Mouse (Mus musculus): ENCODE data around the gene Klkb1. TPM values are rescaled to one million over a fixed set of nuclear protein-coding genes. Genes with fewer than 3 reads are reported as not detected.

The Klkb1 gene
- total RNA-seq, 2 experiments from 2014 or later = 0.07 TPM; not detected in 1

DNA sequence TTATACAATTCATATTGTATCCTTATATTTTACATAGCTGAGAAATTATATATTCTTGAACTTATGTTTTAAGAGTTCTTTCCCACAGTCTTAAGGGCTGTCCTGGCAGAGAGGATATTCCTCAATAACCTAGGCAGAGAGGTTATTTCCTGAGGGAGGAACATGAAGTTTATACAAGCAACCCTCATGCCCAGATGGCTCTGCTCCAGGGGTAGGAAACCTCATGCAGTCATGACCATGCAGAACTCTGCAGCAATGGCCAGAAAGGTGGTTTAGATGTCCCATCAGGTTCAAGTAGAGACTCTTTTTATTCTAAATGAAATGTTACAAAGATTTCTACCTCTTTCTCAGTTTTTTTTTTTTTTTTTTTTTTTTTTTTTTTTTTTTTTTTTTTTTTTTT is 25.6 kb downstream of the Klkb1 start:
- no peak for DNase-seq (ENCODE audit: low spot score in 2 of 2)

- no peak for DNase-seq (ENCODE audit: low spot score in 2 of 2)
Observed at GRCm38 (mm10) chr8:45268485-45268884, 26.2 kb downstream of the Klkb1 start.

GRCm38 (mm10) chr8:45267611-45268391 is 26.9 kb downstream of the Klkb1 start:
- no peak for DNase-seq (ENCODE audit: low spot score in 2 of 2)

- DNase-seq (ENCODE audit: low spot score in 2 of 2) = no peak
Observed at GRCm38 (mm10) chr8:45266993-45267392, 27.7 kb downstream of the Klkb1 start.

GRCm38 (mm10) chr8:45264918-45265317 is 29.7 kb downstream of the Klkb1 start:
- DNase-seq (ENCODE audit: low spot score in 2 of 2) = no peak

GRCm38 (mm10) chr8:45262851-45263250 is 31.8 kb downstream of the Klkb1 start:
- no peak for DNase-seq (ENCODE audit: low spot score in 2 of 2)

DNA sequence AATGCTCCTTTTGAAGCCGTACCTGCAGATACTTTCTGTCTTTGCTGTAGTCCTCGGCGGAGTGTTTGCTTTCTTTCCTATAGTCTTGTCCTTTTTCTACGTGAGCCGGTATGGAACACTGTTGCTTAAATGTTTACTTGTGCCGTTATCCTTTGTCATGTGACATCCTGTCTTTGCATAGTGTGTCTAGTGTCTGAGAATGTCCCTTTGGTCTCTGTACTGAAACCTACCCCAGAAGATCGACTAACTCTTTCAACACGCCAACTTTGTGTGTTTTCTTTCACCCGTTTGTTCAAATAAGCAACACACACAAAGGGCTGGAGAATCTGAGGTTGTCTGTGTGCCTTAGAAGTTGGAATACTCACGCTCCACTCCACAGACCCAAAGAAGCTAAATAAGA is 32.7 kb downstream of the Klkb1 start, which contains the start of gene F11:
Gene F11 (minus strand): TSS at position 112 of the 400 bp plus-strand sequence.
- no peak for DNase-seq (ENCODE audit: low spot score in 2 of 2)

DNA sequence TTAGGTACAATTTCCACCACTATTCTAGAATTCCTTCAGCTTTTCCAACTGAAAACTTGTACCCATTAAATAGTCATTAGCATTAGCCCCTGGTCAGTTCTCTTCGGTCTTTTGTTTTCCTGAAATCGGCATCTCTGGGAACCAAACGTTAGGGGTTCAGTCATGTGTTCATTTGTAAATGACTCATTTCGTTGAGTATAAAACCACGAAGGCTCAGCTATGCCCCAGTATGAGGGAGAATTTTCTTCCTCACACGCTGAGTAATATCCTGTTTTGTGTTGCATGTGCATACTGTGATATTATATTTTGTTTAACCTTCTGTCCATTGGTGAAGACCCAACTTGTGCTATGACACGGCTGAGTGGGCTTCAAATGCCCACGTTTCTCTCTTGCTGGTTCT is 36.2 kb downstream of the Klkb1 start:
- DNase-seq (ENCODE audit: low spot score in 2 of 2) = no peak

- DNase-seq (ENCODE audit: low spot score in 2 of 2) = no peak
Observed at GRCm38 (mm10) chr8:45255040-45255439, 39.6 kb downstream of the Klkb1 start.

- DNase-seq (ENCODE audit: low spot score in 2 of 2) = no peak
Observed at GRCm38 (mm10) chr8:45254194-45254842, 40.3 kb downstream of the Klkb1 start.

DNA sequence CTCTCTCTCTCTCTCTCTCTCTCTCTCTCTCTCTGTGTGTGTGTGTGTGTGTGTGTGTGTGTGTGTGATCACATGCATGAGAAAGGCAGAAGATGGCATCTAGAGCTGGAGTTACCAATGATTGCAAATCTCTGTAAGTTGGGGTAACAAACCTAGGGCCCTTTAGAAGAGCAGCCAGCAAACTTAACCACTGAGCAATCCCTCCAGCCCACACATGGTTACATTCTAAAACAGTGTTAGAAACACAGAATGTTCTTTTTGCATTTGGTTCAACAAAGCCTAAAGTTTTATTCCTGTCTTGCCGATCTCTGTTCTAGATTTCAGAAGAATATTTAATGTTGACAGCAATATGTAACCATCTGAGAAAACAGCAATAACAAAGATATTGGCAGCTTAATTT is 41.1 kb downstream of the Klkb1 start:
- DNase-seq (ENCODE audit: low spot score in 2 of 2) = no peak

DNA sequence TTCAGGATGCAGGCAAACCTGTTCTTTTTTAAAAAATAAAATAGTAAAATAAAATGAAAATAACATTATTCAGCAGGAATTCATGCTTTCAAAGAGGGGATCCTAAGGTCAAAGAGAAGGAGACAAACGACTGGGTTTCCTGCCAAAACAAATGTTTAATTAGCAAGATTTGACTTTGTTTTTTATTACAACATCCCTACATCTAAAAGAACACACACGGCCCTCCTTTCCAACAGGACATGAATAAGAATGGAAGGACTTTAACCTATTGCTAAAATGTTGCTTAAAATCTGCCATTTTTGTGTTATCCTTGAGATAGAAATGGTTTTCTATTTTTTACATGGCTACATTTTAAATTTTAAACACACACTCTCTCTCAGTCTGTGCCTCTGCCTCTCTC is 41.5 kb downstream of the Klkb1 start:
- DNase-seq (ENCODE audit: low spot score in 2 of 2) = no peak

- no peak for DNase-seq (ENCODE audit: low spot score in 2 of 2)
Observed at GRCm38 (mm10) chr8:45246307-45246706, 48.4 kb downstream of the Klkb1 start.

DNA sequence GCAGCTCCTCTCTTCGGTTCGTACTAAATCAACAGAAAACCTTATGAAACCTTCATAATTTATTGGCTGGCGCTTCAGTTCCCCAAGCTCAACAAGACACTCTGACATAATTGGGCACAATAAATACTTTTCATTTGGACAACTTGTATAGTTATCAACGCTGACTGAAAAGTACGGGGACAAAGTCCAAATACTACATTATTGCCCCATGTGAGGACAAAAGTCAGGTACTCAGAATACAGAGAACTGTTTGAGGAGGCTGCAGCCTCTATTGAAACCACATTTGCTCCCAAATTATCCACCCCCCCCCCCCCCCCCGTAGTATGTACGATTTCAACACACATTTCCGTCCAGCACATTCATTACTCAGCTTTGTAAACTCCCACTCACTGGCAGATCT is 55.3 kb downstream of the Klkb1 start:
- DNase-seq (ENCODE audit: low spot score in 2 of 2) = no peak

- peak; percentile 12 to 41 for DNase-seq (ENCODE audit: low spot score in 2 of 2)
Observed at GRCm38 (mm10) chr8:45238282-45238681, 56.4 kb downstream of the Klkb1 start.

DNA sequence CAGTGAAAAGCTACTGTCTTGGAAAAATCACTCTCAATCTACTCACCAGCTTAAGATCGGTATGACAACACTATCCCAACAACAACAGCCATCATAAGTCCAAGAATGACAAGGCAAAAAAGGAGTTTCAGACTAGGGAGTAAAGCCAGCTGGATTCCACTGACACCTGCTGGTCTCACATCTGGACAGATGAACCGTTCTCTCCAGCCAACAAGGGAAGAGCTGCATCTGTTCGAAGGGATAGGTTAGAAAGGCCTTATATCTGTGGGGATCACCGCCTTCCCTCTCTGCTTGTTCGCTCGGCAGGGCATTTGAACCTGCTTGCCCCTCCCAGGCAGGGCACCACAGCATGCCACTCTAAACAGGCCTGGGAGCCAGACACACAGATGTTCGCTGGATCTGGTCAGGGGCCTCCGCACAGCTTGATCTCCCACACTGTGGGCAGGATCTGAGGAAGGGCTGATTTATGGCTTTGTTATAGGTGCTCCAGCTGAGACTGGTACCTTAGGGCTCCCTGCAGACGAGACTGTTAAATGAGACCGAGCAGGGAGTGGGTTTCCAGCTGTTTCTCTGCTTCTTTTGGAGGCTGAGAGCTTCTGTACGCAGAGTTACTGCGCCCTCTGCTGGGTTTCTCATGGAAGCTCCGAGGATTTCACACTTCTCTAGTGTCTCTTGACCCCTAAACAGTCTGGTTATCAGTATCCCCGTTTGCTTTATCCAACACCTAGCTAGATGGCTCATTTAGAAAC is 58.3 kb downstream of the Klkb1 start:
- DNase-seq (ENCODE audit: low spot score in 2 of 2) = peak; percentile 71 to 74

- DNase-seq (ENCODE audit: low spot score in 2 of 2) = no peak
Observed at GRCm38 (mm10) chr8:45235228-45235627, 59.4 kb downstream of the Klkb1 start.

GRCm38 (mm10) chr8:45233256-45233655 is 61.4 kb downstream of the Klkb1 start:
- DNase-seq (ENCODE audit: low spot score in 2 of 2) = no peak
